ENCODE assay signal across 8 mouse cellular contexts in genomic region chr5:34370022-34370823, GRCm38 (mm10). TPM values are rescaled to one million over a fixed set of nuclear protein-coding genes. Genes with fewer than 3 reads are reported as not detected.
A peak's percentile ranks its signal among the peaks of the same experiment; 100 is the strongest.
DNase-seq lines count a peak whose midpoint lies in the region; ATAC-seq and TF ChIP-seq lines count a peak whose summit lies in the region.

No protein-coding gene starts in this region.

- H3K4me1 ChIP-seq in forebrain, embryonic 12.5 days = peaks cover 21% of the 10 kb centered on the region
- peaks cover 20% of the 10 kb centered on the region; the same call in 1 of the 2 replicates for H3K4me1 ChIP-seq in lung, embryonic 15.5 days

- no peaks in the 10 kb centered on the region for H3K27me3 ChIP-seq in forebrain, embryonic 12.5 days
- H3K27me3 ChIP-seq in lung, embryonic 15.5 days = no peaks in the 10 kb centered on the region

- TF ChIP-seq CTCF in brain, embryonic 14.5 days (IDR thresholded peaks at IDR 0.05; ENCODE audit: borderline replicate concordance, extremely low read depth, insufficient read depth, insufficient read length) = no peak

- H3K27ac ChIP-seq in forebrain, embryonic 12.5 days = peak overlapping the region; percentile 83
- H3K27ac ChIP-seq in lung, embryonic 15.5 days = peak overlapping the region; percentile 73

- under 1% methylated on average over 66 of the region's 114 CpGs for WGBS in forebrain, embryonic 12.5 days
- 0% methylated on average over 21 of the region's 114 CpGs for WGBS in lung, embryonic 15.5 days

- peak overlapping the region; percentile 94 for H3K9ac ChIP-seq in forebrain, embryonic 12.5 days
- peak overlapping the region; percentile 93 for H3K9ac ChIP-seq in lung, embryonic 15.5 days

- ATAC-seq in forebrain, embryonic 12.5 days (ENCODE audit: low FRiP score) = no peak
- no peak for ATAC-seq in lung, embryonic 15.5 days (ENCODE audit: borderline replicate concordance, extremely low read depth, low FRiP score, low TSS enrichment)

- 0 out of 2 replicates have a peak, but pooled peaks cover 3% of the 10 kb centered on the region for H3K36me3 ChIP-seq in forebrain, embryonic 12.5 days (replicated peaks)
- H3K36me3 ChIP-seq in lung, embryonic 15.5 days = no peaks in the 10 kb centered on the region

- peak overlapping the region; percentile 76 for H3K4me2 ChIP-seq in forebrain, embryonic 12.5 days
- H3K4me2 ChIP-seq in lung, embryonic 15.5 days = peak overlapping the region; percentile 68

- DNase-seq in ES-CJ7 (ENCODE audit: low read depth, low spot score) = peak; percentile 31
- peak; percentile 52 for DNase-seq in brain, embryonic 14.5 days (ENCODE audit: low read depth)
- peak; percentile 50 to 54 for DNase-seq in heart, postnatal 10 days
- DNase-seq in layer of hippocampus, postnatal 10 days (ENCODE audit: low spot score in 2 of 2) = peak; percentile 43 to 57
- peak; percentile 18 to 43 for DNase-seq in right cerebral cortex, adult 2 months (ENCODE audit: low spot score in 2 of 2)
- peak; percentile 9 for DNase-seq in urinary bladder, postnatal 10 days (ENCODE audit: low spot score)

- peak overlapping the region; percentile 96 for H3K4me3 ChIP-seq in forebrain, embryonic 12.5 days (replicated peaks)
- peak overlapping the region; percentile 95 for H3K4me3 ChIP-seq in lung, embryonic 15.5 days

- TF ChIP-seq POLR2A in brain, embryonic 14.5 days (IDR thresholded peaks at IDR 0.05; ENCODE audit: borderline replicate concordance, extremely low read depth, insufficient read depth, insufficient read length, poor library complexity, severe bottlenecking) = no peak

- intact Hi-C loops in heart, postnatal 10 days (cut with DNase I) = loop anchor here (2.0 kb wide), 1 partner anchor 41 kb away; no protein-coding TSS in a partner anchor

- no peaks in the 10 kb centered on the region for H3K9me3 ChIP-seq in forebrain, embryonic 12.5 days
- no peaks in the 10 kb centered on the region for H3K9me3 ChIP-seq in lung, embryonic 15.5 days

RNA-seq across cellular contexts. Expression of gene Fam193a, which starts 0.5 kb away (rescaled TPM):
- 76.5 and 94.6 TPM in 2 replicates for polyA plus RNA-seq in brain, embryonic 14.5 days (2012; rRNA removed)
- 17.8 and 19.9 TPM in 2 replicates for polyA plus RNA-seq in forebrain, embryonic 12.5 days (2016; fragmentation: Nextera tagmentation; extraction: Ambion mirVana)
- 10 to 100 TPM; 38.2 to 39.3 TPM for total RNA-seq in heart, postnatal 10 days (2021)
- total RNA-seq in layer of hippocampus, postnatal 10 days (2021) = 10 to 100 TPM; 43.4 to 44.8 TPM
- 10.8 and 11.7 TPM in 2 replicates for polyA plus RNA-seq in lung, embryonic 15.5 days (2015; fragmentation: Nextera tagmentation; extraction: Ambion mirVana)

RNA-seq across cellular contexts. Expression of gene Rnf4, which starts 34.1 kb away (rescaled TPM):
- 118 and 126 TPM in 2 replicates for polyA plus RNA-seq in brain, embryonic 14.5 days (2012; rRNA removed)
- polyA plus RNA-seq in forebrain, embryonic 12.5 days (2016; fragmentation: Nextera tagmentation; extraction: Ambion mirVana) = 178 and 180 TPM in 2 replicates
- 10 to 100 TPM; 57.1 to 62.6 TPM for total RNA-seq in heart, postnatal 10 days (2021)
- 10 to 100 TPM; 85.3 to 98.4 TPM for total RNA-seq in layer of hippocampus, postnatal 10 days (2021)
- 163 and 164 TPM in 2 replicates for polyA plus RNA-seq in lung, embryonic 15.5 days (2015; fragmentation: Nextera tagmentation; extraction: Ambion mirVana)
